Mouse (Mus musculus): Measurements from ENCODE around the gene Shisa2. TPM values are rescaled to one million over a fixed set of nuclear protein-coding genes. Genes with fewer than 3 reads are reported as not detected.

Gene Shisa2
- total RNA-seq, 2 experiments from 2014 or later, result 0.59 to 1.4 TPM

DNA sequence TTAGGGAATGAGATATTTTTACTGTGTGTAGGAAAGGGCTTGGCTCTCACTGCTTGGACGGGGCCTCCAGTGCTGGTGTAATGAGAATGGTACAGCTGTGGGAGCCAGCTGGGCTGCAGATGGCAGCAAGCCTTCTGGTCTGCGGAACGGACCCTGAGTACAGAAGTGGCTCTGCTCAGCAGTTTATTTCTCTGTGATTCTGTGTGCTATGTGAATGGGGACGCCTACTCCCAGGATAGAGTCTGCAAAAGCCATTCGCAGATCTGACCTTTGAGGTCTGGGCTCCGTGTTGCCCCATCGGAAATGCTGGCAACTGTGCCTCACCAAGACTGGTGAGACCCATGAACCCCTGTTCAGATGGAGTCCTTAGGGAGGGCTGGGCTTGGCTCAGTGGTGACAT is 2.7 kb downstream of the Shisa2 start:
- peak in 1 of 2 experiments; percentile 25 for DNase-seq
- intact Hi-C loops (cut with DNase I), result loop anchor here (5.0 kb wide), 1 partner anchor 314 kb away; no protein-coding TSS in a partner anchor

DNA sequence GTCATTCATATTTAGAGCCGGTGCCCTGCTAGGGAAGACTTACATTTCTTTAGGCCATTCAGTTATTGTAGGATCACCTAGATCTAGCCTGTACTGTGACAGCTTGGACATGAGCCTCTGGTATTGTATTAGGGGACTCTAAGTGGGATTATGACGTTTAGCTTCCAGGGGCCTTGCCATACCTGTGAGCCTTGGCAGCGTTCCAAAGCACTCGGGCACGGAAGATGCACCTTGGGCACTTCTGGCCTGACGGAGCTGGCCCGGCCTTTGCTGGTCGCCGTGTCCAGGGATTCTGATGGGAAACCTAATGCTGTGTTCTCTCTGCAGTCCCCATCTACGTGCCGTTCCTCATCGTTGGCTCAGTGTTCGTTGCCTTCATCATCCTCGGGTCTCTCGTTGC is 4.2 kb downstream of the Shisa2 start:
- intact Hi-C loops (cut with DNase I), result loop anchor here (5.0 kb wide), 1 partner anchor 313 kb away; no protein-coding TSS in a partner anchor

DNA sequence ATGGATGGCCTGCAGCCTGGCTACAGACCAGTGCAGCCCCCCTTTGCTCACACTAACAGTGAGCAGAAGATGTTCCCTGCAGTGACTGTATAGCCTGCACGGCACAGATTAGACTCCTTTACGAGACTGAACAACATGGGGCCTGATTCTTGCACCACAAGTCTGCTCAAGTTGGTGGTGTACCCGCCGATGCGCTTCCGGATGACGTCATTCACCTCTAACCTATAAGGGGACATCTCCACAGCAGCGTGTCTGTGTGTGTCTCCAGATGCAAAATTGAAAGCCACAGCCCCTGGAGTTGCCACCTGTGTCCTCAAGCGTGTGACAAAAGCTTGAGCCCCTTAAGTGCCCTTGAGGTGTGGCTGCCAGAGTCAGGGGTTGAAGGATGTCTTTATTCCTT is 5.0 kb downstream of the Shisa2 start:
- DNase-seq, result no peak
- intact Hi-C loops (cut with DNase I), result no loop called here

More for the DNA sequence above, 4.2 kb downstream of the Shisa2 start:
- no peak for DNase-seq

DNA sequence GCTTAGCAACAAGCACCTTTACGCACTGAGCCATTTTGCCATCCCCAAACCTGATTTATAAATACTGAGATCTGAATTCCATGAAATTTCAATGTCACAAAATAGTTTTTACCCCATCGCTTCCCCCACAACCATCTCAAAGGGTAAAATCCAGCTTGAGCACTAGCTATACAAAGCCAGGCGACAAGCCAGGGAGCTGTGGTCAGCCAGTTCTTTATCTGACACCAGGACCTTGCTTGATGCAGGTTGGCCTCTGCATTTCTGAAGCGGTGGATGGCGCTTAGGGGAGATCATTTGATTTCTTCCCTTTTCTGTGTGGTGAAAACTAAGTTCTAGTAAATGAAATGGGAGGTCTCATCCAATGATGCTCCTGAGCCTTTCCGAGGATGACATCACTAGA is 7.0 kb downstream of the Shisa2 start:
- no peak for DNase-seq
- intact Hi-C loops (cut with DNase I), result no loop called here

DNA sequence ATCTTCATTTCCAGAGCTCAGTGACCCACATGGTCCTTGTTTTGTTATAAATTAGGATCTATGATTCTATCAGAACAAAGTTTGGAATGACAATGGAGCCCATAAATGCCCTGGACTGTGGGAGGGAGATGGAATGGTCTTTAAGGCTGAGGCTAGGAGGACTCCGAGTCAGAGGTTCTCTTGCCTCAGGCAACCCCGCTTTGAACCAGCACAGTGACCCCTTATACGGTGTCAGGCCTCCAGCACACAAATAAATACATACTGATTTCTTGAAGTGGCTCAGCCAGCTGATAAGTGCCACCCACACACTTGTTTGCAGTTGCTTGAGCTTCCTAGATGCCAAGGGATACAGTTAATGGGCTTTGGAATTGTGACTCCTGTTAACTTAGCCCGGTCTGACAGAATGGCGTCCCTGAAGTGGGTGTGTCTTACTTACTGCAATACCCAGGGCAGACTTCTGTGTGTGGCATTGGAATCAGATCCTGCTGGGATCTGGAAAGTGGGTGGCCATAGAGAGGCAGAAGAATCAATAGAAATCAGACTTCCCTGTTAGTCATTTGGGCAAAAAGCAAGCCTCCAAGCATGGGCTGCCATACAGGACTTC is 8.3 kb downstream of the Shisa2 start:
- DNase-seq, result no peak
- intact Hi-C loops (cut with DNase I), result no loop called here

DNA sequence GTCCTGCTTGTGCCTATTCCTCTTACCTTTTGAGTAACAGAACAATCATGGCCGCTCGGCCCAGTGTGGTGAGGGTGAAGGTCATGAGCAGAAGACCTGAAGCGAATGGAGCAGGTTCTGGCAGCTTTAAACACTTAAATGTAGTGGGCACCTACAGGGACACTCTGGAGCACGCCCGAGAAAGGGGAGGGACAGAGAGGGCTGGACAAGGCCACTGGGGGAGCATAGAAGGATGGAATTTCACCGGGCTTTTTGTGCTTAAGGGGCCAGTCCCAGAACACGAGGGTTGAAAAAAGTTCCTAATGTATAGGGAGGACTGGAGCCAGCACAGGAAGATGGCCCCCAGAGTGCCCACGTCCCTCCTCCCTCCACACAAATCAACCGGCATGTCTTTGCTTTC is 8.9 kb downstream of the Shisa2 start:
- intact Hi-C loops (cut with DNase I), result no loop called here
- no peak for DNase-seq

DNA sequence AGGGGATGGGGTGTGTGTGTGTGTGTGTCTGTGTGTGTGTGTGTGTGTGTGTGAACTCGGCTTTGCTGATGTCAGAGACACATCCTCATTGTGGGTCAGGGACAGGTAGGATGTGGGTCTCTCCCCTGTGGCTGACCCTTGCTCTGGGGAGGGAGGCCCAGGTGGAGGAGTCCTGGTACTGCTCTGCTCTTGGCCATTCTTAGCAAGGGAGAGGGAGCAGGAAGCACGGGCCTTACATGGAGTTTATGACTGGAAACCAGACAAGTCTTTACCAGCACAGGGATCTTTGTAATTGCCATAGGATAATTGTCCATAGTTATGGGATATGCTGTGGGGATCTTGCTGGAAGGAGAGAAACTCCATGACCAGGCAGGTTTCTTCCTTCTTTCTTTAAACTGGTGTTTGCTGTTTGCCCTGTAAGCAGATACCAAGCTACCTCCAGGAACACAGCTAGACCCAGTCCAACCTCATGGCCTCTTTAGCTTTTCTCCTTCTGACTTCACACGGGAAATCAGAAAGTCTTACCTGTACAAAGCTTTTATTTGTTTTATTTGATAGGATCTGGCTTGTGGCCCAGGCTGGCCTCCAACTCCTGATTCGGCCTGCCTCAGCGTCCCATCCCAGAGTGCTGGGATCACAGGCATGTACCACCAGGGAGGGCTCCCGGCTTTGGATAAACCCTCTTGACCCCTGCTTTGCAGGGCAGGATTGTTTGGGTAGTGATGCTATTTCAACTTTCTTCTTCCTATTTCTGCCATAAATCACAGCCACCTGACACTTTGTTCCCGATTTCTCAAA is 14.0 kb downstream of the Shisa2 start:
- no peak for DNase-seq
- intact Hi-C loops (cut with DNase I), result no loop called here

DNA sequence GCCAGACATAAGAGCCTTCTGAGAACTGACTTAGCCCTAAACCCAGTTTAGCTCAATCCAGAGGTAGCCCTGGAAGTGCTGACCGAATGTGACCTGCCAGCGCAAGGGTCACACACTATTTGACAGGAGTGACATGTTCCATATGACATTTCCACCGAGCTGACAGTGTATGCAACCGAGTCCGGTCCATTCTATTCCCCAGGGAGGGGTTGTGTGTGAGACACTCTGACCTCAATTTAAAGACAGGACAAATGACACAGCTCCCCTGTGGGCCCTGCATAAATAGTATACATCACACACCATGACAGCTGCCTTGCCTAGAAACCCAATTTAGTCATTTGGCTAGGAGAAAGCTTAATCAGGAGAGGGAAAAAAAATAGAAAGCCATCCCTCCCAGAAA is 16.7 kb downstream of the Shisa2 start:
- DNase-seq, result no peak
- intact Hi-C loops (cut with DNase I), result no loop called here

DNA sequence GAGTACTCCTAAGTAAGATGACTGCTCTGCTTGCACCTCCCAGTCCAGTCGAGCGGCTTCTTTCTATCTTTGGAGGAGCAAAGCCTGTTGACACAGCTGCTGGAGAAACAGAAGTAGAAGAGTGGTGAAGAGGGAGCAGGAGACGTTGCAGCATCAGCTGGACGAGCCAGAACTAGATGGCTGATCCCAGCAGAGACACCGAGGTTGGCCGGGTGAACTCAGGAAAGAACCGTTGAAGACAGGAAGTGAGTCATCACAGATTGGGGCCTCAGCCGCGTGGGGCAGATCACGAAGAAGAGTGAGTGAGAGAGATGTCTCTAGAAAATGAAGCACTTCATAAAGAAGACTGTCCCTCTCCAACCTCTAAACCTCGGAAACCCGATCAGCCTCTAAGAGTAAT is 18.5 kb downstream of the Shisa2 start:
- intact Hi-C loops (cut with DNase I), result no loop called here
- peak; percentile 23 to 37 for DNase-seq

DNA sequence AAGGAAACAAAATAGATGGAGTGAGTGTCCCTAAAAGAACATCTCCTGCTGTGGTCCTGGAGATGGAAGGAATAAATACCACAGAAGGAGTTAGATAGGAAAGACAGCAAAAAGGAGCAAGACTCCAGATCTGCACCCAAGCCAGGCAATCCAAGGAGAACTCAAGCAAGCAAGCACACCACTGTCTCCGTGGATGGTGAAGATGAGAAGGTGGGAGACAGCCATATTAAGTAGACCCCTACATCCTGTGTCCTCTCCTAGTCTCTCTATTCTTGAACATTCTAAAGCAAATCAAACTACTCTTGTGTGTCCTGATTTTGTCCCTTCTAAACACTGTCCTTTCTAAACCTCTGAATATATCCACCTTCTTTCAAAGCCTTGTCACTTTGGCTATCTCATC is 19.1 kb downstream of the Shisa2 start:
- intact Hi-C loops (cut with DNase I), result no loop called here
- DNase-seq, result no peak

DNA sequence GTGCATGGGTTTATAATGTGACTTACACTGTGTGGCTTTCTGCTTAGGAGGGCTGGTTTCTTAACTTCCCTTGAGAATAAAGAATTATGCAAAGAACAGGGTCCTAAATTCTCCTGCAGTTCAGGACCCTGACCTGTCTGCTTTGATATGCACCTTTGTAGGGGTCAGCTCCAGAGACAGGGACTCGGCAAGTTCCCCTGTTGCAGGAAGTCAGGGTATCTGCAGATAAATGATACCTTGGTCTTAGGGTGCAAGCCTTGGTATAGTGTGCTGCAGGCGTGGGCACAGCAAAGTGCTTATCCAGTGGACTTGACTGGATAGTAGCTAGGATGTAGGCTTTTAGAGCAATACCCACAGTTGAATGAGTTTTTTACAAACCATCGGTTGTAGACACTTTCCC is 19.8 kb downstream of the Shisa2 start:
- intact Hi-C loops (cut with DNase I), result no loop called here
- DNase-seq, result no peak

DNA sequence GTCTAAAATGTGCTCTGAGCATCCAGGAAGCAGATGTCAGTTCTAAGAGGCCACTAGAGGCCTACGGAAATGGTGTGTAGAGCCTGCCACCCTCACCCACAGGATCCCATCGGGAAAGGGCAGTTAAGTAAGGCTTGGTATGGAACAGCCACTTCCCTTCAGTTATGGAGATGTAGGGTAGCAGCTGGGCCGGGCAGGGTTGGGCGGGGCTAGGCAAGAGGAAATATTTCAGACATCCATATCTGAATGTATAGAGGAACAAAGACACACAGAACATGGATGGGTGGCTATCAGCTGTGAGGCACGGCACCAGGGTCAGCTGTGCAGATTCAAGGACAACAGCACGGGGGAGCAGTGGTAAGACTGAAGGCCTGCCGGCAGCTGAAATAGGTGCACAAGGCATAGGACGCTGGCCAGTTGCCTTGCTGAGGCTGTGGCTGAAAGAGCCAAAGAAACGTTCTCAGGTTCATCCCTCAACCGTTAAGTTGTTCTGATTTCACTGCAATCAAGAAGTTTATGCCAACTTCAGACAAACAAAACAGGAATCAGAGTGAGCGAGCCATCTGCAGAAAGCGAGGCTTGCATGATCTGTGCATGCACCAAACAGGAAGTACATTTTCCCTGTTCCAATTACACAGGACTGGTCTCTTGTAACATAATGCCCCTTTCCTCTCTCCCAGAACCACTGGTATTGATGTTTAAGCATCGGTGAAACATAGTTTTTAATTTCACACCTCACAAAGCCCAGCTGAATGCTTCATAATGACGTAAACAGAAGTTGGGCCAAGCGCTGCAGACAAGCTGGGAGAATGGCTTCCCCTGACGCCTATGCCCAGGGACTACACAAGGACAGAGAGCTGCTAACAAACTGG is 22.0 kb downstream of the Shisa2 start:
- no peak for DNase-seq

DNA sequence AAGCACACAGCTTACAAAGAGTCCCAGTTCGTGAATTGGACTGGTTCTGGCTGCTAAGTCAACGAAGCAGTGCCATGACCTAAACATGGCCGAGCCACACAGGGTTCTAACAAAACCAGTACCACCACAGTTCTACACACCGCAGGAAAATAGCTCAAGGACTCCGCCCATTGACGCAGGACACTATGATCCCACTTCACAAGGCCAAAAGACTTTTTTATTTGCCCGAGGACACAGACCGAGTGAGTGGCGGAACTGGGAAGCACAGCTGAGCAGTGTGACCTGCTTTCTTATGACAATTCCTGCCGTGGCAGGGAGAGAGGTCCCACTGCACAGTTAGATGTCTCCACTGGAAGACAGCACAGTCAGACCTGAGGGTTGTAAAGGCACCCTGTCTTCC is 23.5 kb downstream of the Shisa2 start:
- no peak for DNase-seq
- intact Hi-C loops (cut with DNase I), result no loop called here

More for the DNA sequence above, 22.0 kb downstream of the Shisa2 start:
- intact Hi-C loops (cut with DNase I), result no loop called here

DNA sequence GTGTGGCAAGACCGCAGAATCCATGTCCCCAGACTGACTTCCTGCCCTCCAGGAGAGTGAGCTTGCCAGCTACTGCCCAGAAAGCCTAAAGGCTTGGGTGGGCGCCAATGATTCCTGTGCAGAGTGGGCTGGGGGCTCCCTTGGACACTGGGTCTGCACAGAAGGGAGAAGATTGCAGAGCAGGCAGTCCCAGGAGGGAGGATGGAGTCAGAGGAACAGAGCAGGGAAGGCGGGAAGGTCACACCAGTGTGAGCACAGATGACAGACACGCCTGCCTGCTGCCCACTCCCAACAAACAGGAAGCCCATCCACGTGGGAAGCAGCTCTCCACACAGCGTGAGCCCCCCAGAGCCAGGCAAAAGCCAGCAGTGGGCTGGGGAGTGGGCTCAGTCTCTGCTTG is 24.2 kb downstream of the Shisa2 start:
- intact Hi-C loops (cut with DNase I), result no loop called here
- no peak for DNase-seq

DNA sequence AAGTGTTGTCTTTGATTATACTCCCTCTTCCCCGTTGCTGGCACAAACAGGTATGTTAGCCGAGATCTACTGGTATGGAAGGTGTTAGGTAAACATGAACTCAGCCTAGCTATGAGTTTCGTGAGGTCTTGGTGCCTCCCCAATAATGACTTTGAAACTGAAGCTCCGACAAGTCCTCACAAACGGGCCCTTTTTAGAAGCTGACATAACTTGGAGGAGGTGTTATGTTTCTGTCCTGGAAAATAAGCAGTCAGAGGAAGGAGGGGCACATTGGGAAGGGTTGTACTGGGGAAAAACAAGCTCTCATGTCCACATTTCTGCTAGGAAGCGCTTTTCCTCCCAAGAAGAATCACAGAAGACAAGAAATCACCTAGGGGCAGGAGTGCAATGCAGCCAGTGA is 31.5 kb downstream of the Shisa2 start:
- no peak for DNase-seq

DNA sequence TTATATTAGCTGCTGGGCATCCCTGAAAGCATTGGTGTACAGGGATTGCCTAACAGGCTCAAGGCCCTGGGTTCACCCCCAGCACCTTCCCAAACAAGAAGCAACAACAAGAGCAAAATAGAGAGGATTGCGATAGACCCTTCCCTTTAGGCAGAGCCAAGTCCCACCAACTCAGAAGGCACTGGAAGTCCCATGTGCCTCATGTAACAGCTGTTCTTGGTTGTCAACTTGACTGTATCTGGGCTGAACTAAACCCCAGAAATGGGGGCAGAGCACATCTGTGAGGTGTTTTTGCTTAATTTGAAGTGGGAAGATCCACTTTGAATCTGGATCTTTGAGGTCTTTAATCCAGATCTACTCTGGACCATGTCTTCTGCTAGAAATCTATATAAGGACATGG is 32.0 kb downstream of the Shisa2 start:
- intact Hi-C loops (cut with DNase I), result no loop called here
- DNase-seq, result no peak

More for the DNA sequence above, 31.5 kb downstream of the Shisa2 start:
- intact Hi-C loops (cut with DNase I), result no loop called here

DNA sequence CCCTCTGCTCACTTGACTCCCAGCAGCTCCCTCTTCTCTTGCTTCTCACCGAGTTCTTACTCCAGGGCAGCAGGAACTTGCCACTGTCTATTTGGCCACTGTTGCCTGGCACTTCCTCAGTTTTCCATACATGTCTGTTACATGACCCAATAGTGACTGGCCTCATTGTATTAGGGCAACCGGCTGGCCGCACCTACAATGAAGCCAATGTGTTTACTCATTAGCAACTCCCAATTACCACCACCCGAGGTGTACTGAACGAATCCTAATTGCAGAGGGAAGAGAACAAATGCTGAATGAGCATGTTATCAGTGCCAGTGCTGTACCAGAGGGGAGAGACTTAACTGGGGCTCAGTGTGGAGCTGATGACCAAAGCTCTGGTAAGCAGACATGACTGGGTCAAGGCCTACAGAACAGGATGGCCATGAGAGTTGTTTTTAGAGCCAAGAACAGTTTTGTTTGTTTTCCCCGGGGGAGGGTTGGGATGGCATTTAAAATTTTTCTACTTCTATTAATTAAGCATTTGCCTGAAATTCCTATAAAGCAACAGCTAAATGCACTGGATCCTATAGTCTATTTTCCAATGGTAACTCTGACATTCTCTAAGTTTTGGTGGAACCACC is 47.9 kb downstream of the Shisa2 start:
- intact Hi-C loops (cut with DNase I), result no loop called here

DNA sequence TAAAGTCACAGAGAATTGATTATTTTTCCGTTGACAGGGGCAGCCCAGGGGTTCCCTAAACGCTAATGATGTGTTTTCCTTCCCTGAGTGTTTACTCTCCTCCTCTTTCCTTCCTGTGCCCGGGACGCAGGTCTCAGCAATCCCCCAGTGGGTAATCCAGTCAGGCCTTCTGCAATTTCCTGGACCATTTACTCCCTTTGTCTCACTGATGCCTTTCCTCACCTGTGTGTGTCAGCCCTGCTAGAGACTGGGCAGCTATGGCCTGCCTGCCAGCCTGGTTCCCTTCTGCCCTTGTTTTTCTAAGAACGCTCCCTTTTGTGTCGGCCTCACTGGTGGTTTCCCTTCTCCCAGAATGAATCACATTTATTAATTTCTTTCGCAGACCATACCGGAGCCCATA is 49.4 kb downstream of the Shisa2 start:
- DNase-seq, result no peak
- intact Hi-C loops (cut with DNase I), result no loop called here

More for the DNA sequence above, 47.9 kb downstream of the Shisa2 start:
- DNase-seq, result no peak

DNA sequence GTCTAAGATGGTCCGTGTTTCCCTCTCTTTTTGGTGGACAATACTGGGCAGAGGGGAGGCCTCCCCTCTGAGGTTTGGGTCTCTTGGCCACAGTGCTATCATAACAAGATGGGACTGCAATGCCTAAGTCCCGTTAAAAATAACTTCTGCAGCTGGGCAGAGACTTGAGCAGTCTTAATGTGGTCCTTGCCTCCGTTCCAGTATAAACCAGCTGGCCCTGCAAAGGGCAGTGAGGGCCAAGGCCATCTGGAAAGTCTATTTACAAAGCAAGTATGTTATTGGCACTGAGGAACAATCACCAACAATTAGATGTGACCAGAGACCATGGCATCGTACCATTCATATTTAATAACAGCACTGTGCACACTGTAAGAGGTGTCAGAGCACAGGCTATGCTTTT is 50.2 kb downstream of the Shisa2 start:
- no peak for DNase-seq
- intact Hi-C loops (cut with DNase I), result no loop called here

DNA sequence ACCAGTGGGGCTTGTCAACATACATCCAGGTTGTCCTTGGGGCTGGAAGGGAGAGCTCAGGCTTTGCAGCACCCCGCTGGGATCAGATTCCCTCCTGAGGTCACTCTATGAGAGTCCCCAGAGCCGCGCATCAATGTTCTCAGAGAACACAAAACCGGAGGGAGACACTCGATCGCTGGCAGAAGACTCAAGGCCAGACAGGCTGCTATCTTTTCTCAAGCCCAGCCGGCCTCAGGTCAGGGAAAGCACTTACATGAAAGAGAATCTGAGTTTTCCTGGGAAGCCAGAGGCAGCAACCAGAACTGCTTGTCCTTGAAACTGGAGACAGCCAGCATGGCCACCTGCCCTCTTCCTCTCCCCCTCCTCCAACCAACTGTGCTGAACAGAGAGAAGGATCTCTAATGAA is 52.5 kb downstream of the Shisa2 start:
- no peak for DNase-seq
- intact Hi-C loops (cut with DNase I), result no loop called here

All from heart, postnatal 14 days (tissue).